Mouse (Mus musculus): ENCODE results near the gene Cbx3. TPM values are rescaled to one million over a fixed set of nuclear protein-coding genes. Genes with fewer than 3 reads are reported as not detected.

The Cbx3 gene
- polyA plus RNA-seq, 1 experiment from 2014 or later: 418 TPM

DNA sequence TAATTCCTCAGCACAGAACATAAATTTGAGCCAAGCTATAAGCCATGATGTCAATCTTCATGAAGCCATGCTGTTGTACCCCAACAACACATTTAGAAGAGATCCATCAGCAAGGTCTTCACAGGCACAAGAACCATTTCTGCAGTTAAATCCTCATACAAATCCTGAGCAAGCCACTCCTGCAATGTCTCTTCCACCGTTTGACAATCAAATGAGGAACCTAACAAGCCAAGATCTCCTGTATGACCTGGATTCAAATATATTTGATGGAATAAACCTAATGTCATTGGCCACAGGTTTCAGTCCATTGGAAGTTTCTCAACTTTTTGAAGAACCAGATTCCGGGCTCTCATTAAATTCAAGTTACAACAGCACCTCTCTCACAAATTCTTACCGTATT is 12.9 kb upstream of the Cbx3 start:
- Histone ChIP-seq H3K27ac (no peak overlapping the region), H3K36me3 (0 out of 2 replicates have a peak, but pooled peaks cover 11% of the 10 kb centered on the region), H3K4me3 (replicated peaks) (no peak overlapping the region), H3K4me1 (replicated peaks) (no peaks in the 10 kb centered on the region), H3K9me3 (no peaks in the 10 kb centered on the region), H3K27me3 (replicated peaks) (no peaks in the 10 kb centered on the region), H3K4me2 (replicated peaks) (no peak overlapping the region), H3K9ac (no peak overlapping the region)
- no peak for ATAC-seq
- WGBS: 73% methylated on average over 3 of the region's 3 CpGs

DNA sequence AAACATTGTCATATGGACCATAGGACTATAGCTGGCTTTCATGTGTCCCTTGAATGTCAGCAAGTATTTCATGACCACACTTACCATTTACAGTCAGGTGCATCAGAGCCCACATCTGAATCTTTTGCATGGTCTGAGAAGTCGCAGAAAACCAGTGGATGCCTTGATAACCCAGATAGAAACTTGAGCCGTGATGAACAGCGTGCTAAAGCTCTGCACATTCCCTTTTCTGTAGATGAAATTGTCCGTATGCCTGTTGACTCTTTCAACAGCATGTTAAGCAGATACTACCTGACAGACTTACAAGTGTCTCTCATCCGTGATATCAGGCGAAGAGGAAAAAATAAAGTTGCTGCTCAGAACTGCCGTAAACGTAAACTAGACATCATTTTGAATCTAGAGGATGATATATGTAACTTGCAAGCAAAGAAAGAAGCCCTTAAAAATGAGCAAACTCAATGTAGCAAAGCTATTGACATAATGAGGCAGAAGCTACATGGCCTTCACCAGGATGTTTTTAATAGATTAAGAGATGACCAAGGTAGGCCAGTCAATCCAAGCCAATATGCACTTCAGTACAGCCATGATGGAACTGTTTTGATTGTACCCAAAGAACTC is 12.3 kb upstream of the Cbx3 start:
- Histone ChIP-seq H3K27ac (no peak overlapping the region), H3K4me2 (replicated peaks) (no peak overlapping the region), H3K4me1 (replicated peaks) (no peaks in the 10 kb centered on the region), H3K9ac (no peak overlapping the region), H3K27me3 (replicated peaks) (no peaks in the 10 kb centered on the region), H3K4me3 (replicated peaks) (no peak overlapping the region), H3K9me3 (no peaks in the 10 kb centered on the region), H3K36me3 (0 out of 2 replicates have a peak, but pooled peaks cover 11% of the 10 kb centered on the region)
- 78% methylated on average over 8 of the region's 8 CpGs for WGBS
- ATAC-seq: no peak

DNA sequence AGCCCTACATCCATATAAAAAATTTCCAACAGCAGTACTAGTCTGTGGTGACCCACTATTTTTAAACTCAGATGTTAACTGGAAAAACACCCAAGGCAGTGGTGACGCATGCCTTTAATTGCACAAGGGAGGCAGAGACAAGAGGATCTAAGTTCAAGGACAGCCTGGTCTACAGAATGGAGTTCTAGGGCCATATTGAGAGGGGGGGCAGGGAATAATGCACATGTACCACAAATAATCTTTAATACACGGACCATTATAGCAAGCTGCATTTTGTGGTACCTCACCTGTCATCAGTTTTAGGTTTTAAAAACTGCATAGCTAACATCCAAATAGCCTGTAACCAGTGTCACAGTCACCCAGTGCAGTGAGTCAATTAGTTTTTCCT is 11.2 kb upstream of the Cbx3 start:
- H3K4me3 ChIP-seq (replicated peaks): no peak overlapping the region
- WGBS: 60% methylated on average over 2 of the region's 2 CpGs
- H3K36me3 ChIP-seq: peaks cover 15% of the 10 kb centered on the region; the same call in 1 of the 2 replicates
- H3K27me3 ChIP-seq (replicated peaks): no peaks in the 10 kb centered on the region
- no peaks in the 10 kb centered on the region for H3K4me1 ChIP-seq (replicated peaks)
- no peaks in the 10 kb centered on the region for H3K9me3 ChIP-seq
- no peak overlapping the region for H3K9ac ChIP-seq
- peak; percentile 33 for ATAC-seq
- H3K27ac ChIP-seq: no peak overlapping the region
- H3K4me2 ChIP-seq (replicated peaks): no peak overlapping the region

DNA sequence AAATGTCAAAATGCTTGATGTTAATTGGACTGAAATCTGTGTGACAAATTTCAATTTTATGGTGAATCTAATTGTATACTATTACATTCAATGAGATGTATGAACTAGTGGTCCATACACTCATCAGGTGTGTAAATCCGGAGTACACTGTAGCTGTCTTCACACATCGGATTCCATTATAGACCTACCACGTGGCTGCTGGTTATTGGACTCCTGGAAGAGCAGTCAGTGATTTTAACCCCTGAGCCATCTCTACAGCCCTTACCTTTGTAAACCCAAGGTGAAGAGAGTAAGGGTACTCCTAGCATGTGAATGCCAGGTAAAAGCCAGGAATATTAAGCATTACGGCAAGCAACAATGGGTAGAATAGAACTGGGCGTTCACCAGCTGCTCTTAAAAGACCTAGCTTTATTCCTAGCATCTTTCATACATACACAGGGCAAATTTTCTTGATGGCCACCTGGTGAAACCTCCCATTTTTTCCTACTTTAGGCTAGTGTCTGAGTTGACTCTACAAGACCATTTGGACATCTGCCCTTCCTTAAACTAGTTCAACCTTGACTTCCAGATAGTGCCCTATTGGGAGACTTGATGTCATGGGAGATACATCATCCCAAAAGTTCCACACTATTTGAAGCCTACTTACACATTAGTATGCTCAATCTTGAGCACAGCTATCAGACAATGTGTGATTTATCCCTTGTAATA is 10.7 kb upstream of the Cbx3 start:
- no peaks in the 10 kb centered on the region for H3K9me3 ChIP-seq
- H3K9ac ChIP-seq: no peak overlapping the region
- no peak overlapping the region for H3K4me3 ChIP-seq (replicated peaks)
- H3K4me1 ChIP-seq (replicated peaks): no peaks in the 10 kb centered on the region
- no peaks in the 10 kb centered on the region for H3K27me3 ChIP-seq (replicated peaks)
- H3K36me3 ChIP-seq: peaks cover 15% of the 10 kb centered on the region; the same call in 1 of the 2 replicates
- WGBS: 43% methylated on average over 5 of the region's 5 CpGs
- H3K4me2 ChIP-seq (replicated peaks): no peak overlapping the region
- peak; percentile 50 for ATAC-seq
- H3K27ac ChIP-seq: no peak overlapping the region

DNA sequence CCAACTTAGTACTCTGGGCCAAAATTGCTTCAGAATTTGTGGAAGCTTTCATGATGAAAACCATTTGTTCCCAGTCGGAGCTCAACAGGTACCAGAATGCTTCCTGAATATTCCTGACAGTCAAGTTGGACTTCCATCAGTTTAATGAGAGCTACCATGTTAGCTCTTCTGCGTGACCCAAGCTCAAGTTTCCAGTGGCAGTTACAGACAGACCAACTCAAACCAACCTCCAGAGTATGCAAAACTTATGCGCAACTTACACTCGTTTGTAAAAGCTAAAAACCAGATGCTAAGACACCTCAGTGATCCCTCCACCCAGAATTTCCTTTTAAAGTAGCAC is 10.2 kb upstream of the Cbx3 start:
- Histone ChIP-seq H3K27me3 (replicated peaks) (no peaks in the 10 kb centered on the region), H3K4me2 (replicated peaks) (no peak overlapping the region), H3K9ac (no peak overlapping the region), H3K36me3 (peaks cover 15% of the 10 kb centered on the region; the same call in 1 of the 2 replicates), H3K4me3 (replicated peaks) (no peak overlapping the region), H3K9me3 (no peaks in the 10 kb centered on the region), H3K4me1 (replicated peaks) (no peaks in the 10 kb centered on the region), H3K27ac (no peak overlapping the region)
- 79% methylated on average over 4 of the region's 4 CpGs for WGBS
- peak; percentile 35 for ATAC-seq

DNA sequence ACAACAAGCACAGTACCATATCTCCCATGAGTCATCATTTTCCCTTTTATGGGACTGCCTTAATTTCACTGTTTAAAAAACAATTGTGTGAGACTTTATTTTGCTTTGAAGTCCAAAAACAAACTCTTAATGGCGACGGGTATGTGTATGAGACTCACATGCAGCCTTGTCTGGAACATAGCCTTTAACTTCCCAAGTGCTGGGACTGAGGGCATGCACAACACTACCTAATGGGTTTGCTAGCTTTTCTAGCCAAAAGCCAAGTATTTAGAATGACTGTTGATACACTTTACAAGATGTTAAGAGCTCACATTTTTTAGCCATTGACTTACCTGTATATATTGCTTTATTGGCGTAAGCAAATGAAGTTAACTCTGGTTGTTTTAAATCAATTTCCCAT is 9.8 kb upstream of the Cbx3 start:
- peak; percentile 19; the same call in 1 of the 2 replicates for ATAC-seq
- H3K9me3 ChIP-seq: no peaks in the 10 kb centered on the region

DNA sequence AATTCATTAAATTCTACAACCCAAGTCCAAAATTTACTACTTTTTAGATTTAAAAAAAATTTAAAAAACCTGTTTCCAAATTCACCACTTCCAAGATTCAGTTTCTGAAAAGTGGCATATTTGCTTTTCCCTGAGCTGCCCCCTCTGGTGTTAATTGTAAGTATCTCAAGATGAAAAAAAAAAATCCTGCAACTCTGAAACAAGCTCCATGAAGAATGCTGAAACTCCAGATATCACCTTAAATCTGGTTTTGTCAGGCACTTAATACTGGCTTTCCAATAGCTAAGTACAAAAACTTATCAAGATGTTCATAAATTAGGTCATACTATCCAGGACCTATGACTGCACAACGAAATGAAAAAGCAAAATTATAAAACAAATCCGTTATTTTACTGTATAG is 2.5 kb upstream of the Cbx3 start:
- H3K36me3 ChIP-seq: peaks cover 4% of the 10 kb centered on the region; the same call in 1 of the 2 replicates
- no peak overlapping the region for H3K27ac ChIP-seq
- H3K27me3 ChIP-seq (replicated peaks): no peaks in the 10 kb centered on the region
- ATAC-seq: no peak
- peak overlapping the region; percentile 48 for H3K4me2 ChIP-seq (replicated peaks)
- peak overlapping the region; percentile 37 for H3K9ac ChIP-seq
- no peaks in the 10 kb centered on the region for H3K9me3 ChIP-seq
- WGBS: under 1% methylated on average over 2 of the region's 2 CpGs
- peak overlapping the region; percentile 37 for H3K4me3 ChIP-seq (replicated peaks)
- peaks cover 8% of the 10 kb centered on the region for H3K4me1 ChIP-seq (replicated peaks)

More for the DNA sequence above, 9.8 kb upstream of the Cbx3 start:
- 74% methylated on average over 3 of the region's 3 CpGs for WGBS
- Histone ChIP-seq H3K27ac (no peak overlapping the region), H3K36me3 (peaks cover 15% of the 10 kb centered on the region; the same call in 1 of the 2 replicates), H3K4me2 (replicated peaks) (no peak overlapping the region), H3K27me3 (replicated peaks) (no peaks in the 10 kb centered on the region), H3K4me1 (replicated peaks) (no peaks in the 10 kb centered on the region), H3K4me3 (replicated peaks) (no peak overlapping the region), H3K9ac (no peak overlapping the region)

DNA sequence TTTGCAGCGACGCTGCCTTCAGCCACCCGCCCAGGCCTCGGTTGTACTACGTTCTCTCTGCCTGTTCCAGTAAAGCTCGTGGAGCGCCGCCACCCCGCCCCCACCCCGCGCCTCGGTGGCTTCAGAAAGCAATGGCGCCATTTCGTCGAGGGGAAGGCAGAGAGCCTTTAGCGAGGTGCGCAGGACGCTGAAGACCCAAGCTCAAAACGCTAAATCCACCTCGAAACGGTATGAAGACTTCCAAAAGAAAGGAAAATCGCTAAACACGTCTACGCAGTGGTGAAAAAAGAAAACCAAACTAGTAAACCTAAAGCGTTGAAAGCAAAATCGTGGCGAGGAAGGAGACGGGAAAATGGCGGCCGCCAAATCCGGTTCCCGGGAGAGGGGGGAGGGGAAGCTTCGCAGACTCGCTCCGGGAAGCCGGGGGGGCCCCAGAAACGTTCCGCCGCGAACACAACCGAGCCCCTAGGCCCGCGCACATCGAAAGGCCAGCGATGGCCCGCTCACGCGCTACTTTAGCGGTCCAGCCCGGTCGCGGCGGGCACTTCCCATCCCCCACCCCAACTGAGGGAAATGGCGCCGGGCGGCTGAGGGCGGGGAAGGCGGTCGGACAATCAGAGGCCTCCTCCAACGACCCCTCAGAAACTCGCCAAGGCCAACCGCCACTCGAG is 1.1 kb upstream of the Cbx3 start:
- peaks cover 8% of the 10 kb centered on the region for H3K4me1 ChIP-seq (replicated peaks)
- H3K9ac ChIP-seq: peak overlapping the region; percentile 99
- H3K27ac ChIP-seq: peak overlapping the region; percentile 99
- H3K9me3 ChIP-seq: no peaks in the 10 kb centered on the region
- WGBS: under 1% methylated on average over 63 of the region's 63 CpGs
- ATAC-seq: peak; percentile 51
- no peaks in the 10 kb centered on the region for H3K36me3 ChIP-seq
- H3K4me3 ChIP-seq (replicated peaks): peak overlapping the region; percentile 87
- no peak overlapping the region for H3K4me2 ChIP-seq (replicated peaks)
- no peaks in the 10 kb centered on the region for H3K27me3 ChIP-seq (replicated peaks)

DNA sequence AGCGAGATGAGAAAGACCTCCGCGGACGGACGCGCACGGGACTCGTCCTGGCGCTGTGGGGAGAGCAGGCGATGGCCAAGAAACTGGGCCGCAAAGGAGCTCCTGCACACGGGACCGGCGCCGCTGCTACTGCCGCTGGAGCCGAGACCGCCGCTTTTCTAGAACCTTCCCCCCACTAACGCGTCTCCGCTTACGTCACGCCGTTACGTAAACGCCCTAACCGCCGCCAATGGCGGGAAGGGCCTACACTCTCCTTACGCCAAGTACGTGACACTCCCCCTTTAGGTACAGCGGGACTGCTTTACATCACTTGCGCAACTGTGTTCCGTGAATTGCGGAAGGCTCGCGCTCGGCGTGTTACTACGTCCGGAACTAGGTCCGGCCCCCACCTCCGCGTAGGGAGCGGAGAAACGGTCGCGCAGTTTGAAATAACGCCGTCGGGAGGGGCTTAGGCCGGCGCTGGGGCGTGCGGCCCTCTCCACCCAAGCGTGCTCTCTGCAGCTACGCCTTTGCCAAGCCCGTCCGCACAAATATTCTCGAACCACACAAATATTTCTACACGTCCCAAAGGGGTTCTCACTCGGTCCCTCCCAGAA is 347 bp upstream of the Cbx3 start, which contains the start of gene Hnrnpa2b1:
Hnrnpa2b1 (minus strand) TSS at position 180 of the 596 bp plus-strand sequence.
- WGBS: 0% methylated on average over 63 of the region's 63 CpGs
- H3K36me3 ChIP-seq: no peaks in the 10 kb centered on the region

DNA sequence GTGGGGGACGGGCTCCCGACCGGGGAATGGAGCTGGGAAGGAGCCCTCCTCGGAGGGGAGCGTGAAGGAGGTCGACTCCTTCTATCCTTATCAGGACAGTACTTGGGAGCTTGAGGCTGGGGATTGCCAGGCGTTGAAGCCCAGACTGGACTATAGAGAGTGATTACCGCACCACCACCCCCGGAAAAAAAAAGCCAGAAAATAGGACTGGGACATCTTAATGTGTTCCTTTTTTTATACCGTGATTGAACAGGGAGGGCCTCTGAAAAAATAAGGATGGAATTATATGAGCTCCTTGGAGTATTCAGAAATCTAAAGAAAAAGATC is 982 bp downstream of the Cbx3 start:
- no peak for ATAC-seq
- peak overlapping the region; percentile 52; the same call in 1 of the 2 replicates for H3K4me2 ChIP-seq (replicated peaks)
- H3K36me3 ChIP-seq: 0 out of 2 replicates have a peak, but pooled peaks cover 6% of the 10 kb centered on the region
- no peaks in the 10 kb centered on the region for H3K9me3 ChIP-seq
- H3K9ac ChIP-seq: peak overlapping the region; percentile 99
- H3K27ac ChIP-seq: peak overlapping the region; percentile 99
- 0% methylated on average over 10 of the region's 10 CpGs for WGBS
- H3K4me3 ChIP-seq (replicated peaks): peak overlapping the region; percentile 87
- H3K4me1 ChIP-seq (replicated peaks): peaks cover 1% of the 10 kb centered on the region; the same call in 1 of the 2 replicates
- H3K27me3 ChIP-seq (replicated peaks): no peaks in the 10 kb centered on the region

More for the DNA sequence above, 347 bp upstream of the Cbx3 start, which contains the start of gene Hnrnpa2b1:
- H3K27me3 ChIP-seq (replicated peaks): no peaks in the 10 kb centered on the region
- peaks cover 8% of the 10 kb centered on the region for H3K4me1 ChIP-seq (replicated peaks)
- peak; percentile 93 for ATAC-seq
- peak within 1 kb of the TSS; percentile 99 for H3K9ac ChIP-seq
- peak within 1 kb of the TSS; percentile 52 for H3K4me2 ChIP-seq (replicated peaks)
- no peaks in the 10 kb centered on the region for H3K9me3 ChIP-seq
- H3K4me3 ChIP-seq (replicated peaks): peak within 1 kb of the TSS; percentile 87
- peak within 1 kb of the TSS; percentile 99 for H3K27ac ChIP-seq

DNA sequence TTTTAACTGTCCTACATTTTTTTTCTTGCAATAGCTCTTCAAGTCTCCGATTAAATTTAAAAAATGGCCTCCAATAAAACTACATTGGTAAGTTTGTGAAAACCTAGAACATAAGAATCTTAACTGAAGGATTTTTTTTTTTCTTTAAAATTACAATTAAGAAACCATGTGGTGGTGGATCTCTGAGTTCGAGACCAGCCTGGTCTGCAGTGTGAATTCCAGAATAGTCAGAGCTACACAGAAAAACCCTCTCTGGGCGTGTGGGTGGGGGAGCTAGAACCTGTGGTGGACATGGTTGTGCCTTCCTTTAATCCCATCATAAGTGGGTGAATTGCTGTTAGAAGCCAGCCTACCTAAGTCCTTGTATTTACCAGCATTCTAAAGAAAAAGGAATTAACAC is 1.6 kb downstream of the Cbx3 start:
- H3K9me3 ChIP-seq: no peaks in the 10 kb centered on the region
- 11% methylated on average over 3 of the region's 3 CpGs for WGBS
- peaks cover 10% of the 10 kb centered on the region for H3K36me3 ChIP-seq
- no peaks in the 10 kb centered on the region for H3K27me3 ChIP-seq (replicated peaks)
- H3K27ac ChIP-seq: peak overlapping the region; percentile 54; the same call in 1 of the 2 replicates
- peak overlapping the region; percentile 39 for H3K9ac ChIP-seq
- no peaks in the 10 kb centered on the region; the same call in 1 of the 2 replicates for H3K4me1 ChIP-seq (replicated peaks)
- peak overlapping the region; percentile 62 for H3K4me2 ChIP-seq (replicated peaks)
- ATAC-seq: no peak
- H3K4me3 ChIP-seq (replicated peaks): peak overlapping the region; percentile 25

DNA sequence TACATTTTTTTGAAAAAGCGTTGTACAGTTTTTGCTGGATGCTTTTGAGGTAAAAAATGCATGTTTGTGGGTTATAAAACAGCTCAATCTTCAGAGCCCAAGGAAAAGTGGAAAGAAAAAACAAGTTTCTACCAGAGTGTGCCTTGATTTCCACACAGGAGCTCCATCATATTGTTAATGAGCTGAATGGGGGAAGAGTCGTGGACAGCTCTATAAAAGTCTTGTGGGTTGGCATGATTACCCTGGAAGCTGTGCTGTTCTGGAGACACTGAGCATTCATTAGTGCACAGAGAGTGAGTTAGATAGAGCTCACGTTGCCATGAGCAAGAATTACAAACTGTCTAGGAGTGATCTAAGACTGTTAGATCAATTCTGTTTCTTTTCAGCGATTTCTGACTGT is 2.1 kb downstream of the Cbx3 start:
- Histone ChIP-seq H3K9ac (peak overlapping the region; percentile 39), H3K4me2 (replicated peaks) (peak overlapping the region; percentile 62), H3K9me3 (no peaks in the 10 kb centered on the region), H3K4me1 (replicated peaks) (no peaks in the 10 kb centered on the region; the same call in 1 of the 2 replicates), H3K27ac (no peak overlapping the region), H3K27me3 (replicated peaks) (no peaks in the 10 kb centered on the region), H3K4me3 (replicated peaks) (peak overlapping the region; percentile 25), H3K36me3 (peaks cover 10% of the 10 kb centered on the region)
- WGBS: 38% methylated on average over 4 of the region's 4 CpGs
- ATAC-seq: no peak

Data from intestine, embryonic 15.5 days (tissue).